Mouse (Mus musculus): Measurements from ENCODE around the gene Npc1l1.
A peak's percentile ranks its signal among the peaks of the same experiment; 100 is the strongest.

The Npc1l1 gene

GRCm38 (mm10) chr11:6208158-6208557, 21.8 kb downstream of the Npc1l1 start:
- no peak for DNase-seq (ENCODE audit: low read depth, low spot score)

- DNase-seq (ENCODE audit: low read depth, low spot score), result no peak
Observed at GRCm38 (mm10) chr11:6207090-6207489, 22.9 kb downstream of the Npc1l1 start.

- no peak for DNase-seq (ENCODE audit: low read depth, low spot score)
Observed at GRCm38 (mm10) chr11:6200570-6200969, 29.4 kb downstream of the Npc1l1 start.

- peak; percentile 72 for DNase-seq (ENCODE audit: low read depth, low spot score)
Observed at GRCm38 (mm10) chr11:6200087-6200569, 29.8 kb downstream of the Npc1l1 start, which contains the start of gene Nudcd3. Nudcd3 (minus strand) TSS chr11:6200415.

- peak; percentile 20 for DNase-seq (ENCODE audit: low read depth, low spot score)
Observed at GRCm38 (mm10) chr11:6199410-6200086, 30.4 kb downstream of the Npc1l1 start, which contains the start of gene A730071L15Rik. A730071L15Rik (plus strand) TSS chr11:6200029.

GRCm38 (mm10) chr11:6198449-6198848, 31.5 kb downstream of the Npc1l1 start:
- no peak for DNase-seq (ENCODE audit: low read depth, low spot score)

GRCm38 (mm10) chr11:6196780-6197179, 33.2 kb downstream of the Npc1l1 start:
- DNase-seq (ENCODE audit: low read depth, low spot score), result no peak

- peak; percentile 52 for DNase-seq (ENCODE audit: low read depth, low spot score)
Observed at GRCm38 (mm10) chr11:6187878-6188277, 42.1 kb downstream of the Npc1l1 start.

GRCm38 (mm10) chr11:6187399-6187798, 42.5 kb downstream of the Npc1l1 start:
- DNase-seq (ENCODE audit: low read depth, low spot score), result no peak

GRCm38 (mm10) chr11:6184202-6184935, 45.6 kb downstream of the Npc1l1 start:
- DNase-seq (ENCODE audit: low read depth, low spot score), result no peak

GRCm38 (mm10) chr11:6183246-6183645, 46.7 kb downstream of the Npc1l1 start:
- no peak for DNase-seq (ENCODE audit: low read depth, low spot score)

GRCm38 (mm10) chr11:6180811-6181399, 49.0 kb downstream of the Npc1l1 start:
- DNase-seq (ENCODE audit: low read depth, low spot score), result peak; percentile 74

- no peak for DNase-seq (ENCODE audit: low read depth, low spot score)
Observed at GRCm38 (mm10) chr11:6179194-6179593, 50.7 kb downstream of the Npc1l1 start.

- DNase-seq (ENCODE audit: low read depth, low spot score), result no peak
Observed at GRCm38 (mm10) chr11:6178673-6179166, 51.2 kb downstream of the Npc1l1 start.

GRCm38 (mm10) chr11:6177781-6178420, 52.0 kb downstream of the Npc1l1 start:
- DNase-seq (ENCODE audit: low read depth, low spot score), result no peak

GRCm38 (mm10) chr11:6175506-6175905, 54.4 kb downstream of the Npc1l1 start:
- DNase-seq (ENCODE audit: low read depth, low spot score), result no peak

GRCm38 (mm10) chr11:6174719-6175118, 55.2 kb downstream of the Npc1l1 start:
- no peak for DNase-seq (ENCODE audit: low read depth, low spot score)

- no peak for DNase-seq (ENCODE audit: low read depth, low spot score)
Observed at GRCm38 (mm10) chr11:6169041-6169663, 60.8 kb downstream of the Npc1l1 start.

GRCm38 (mm10) chr11:6166351-6166750, 63.6 kb downstream of the Npc1l1 start:
- no peak for DNase-seq (ENCODE audit: low read depth, low spot score)

GRCm38 (mm10) chr11:6165391-6166081, 64.4 kb downstream of the Npc1l1 start:
- DNase-seq (ENCODE audit: low read depth, low spot score), result no peak

- no peak for DNase-seq (ENCODE audit: low read depth, low spot score)
Observed at GRCm38 (mm10) chr11:6164781-6165180, 65.2 kb downstream of the Npc1l1 start.
